Mouse (Mus musculus) adrenal gland, postnatal 10 days (tissue): ENCODE measurements around the gene Acap1. TPM values are rescaled to one million over a fixed set of nuclear protein-coding genes. Genes with fewer than 3 reads are reported as not detected.
"Not testable (repeated sequence)": the region's sequence is repeated elsewhere in the genome, so short reads cannot be mapped to it uniquely, and the experiment has no call there.

Experiments used
- DNase-seq: peaks from one replicate; pipeline ENCODE4 v3.0.0; 2021; ENCODE audit warnings: mixed read lengths
- total RNA-seq, 2 experiments: library from RNA; stranded (reverse); gene quantifications; 2 replicates each; pipeline ENCODE4 v1.2.3; 2021

Acap1 gene
- total RNA-seq, 2 experiments from 2014 or later: 4.3 to 4.7 TPM

GRCm38 (mm10) chr11:69921114-69922011 is 26.0 kb upstream of the Acap1 start, which contains the start of gene Eif5a:
Gene Eif5a (minus strand): TSS chr11:69921958.
- DNase-seq: peak; percentile 100

- DNase-seq: peak; percentile 66
These were observed 25.1 kb upstream of the Acap1 start for GRCm38 (mm10) chr11:69920266-69921031.

- peak; percentile 88 for DNase-seq
These were observed 24.4 kb upstream of the Acap1 start for GRCm38 (mm10) chr11:69919661-69920265.

GRCm38 (mm10) chr11:69919053-69919452 is 23.7 kb upstream of the Acap1 start:
- DNase-seq: no peak

- no peak for DNase-seq
These were observed 22.8 kb upstream of the Acap1 start for GRCm38 (mm10) chr11:69918118-69918517.

GRCm38 (mm10) chr11:69917379-69917948 is 22.1 kb upstream of the Acap1 start:
- DNase-seq: no peak

- not testable (repeated sequence) for DNase-seq
These were observed 21.5 kb upstream of the Acap1 start for GRCm38 (mm10) chr11:69916652-69917378.

GRCm38 (mm10) chr11:69915667-69916627 is 20.6 kb upstream of the Acap1 start:
- DNase-seq: no peak

- DNase-seq: no peak
These were observed 19.6 kb upstream of the Acap1 start for GRCm38 (mm10) chr11:69914917-69915430.

GRCm38 (mm10) chr11:69914372-69914764 is 19.0 kb upstream of the Acap1 start:
- DNase-seq: no peak

- peak; percentile 95 for DNase-seq
These were observed 18.4 kb upstream of the Acap1 start, which contains the start of gene Gps2 for GRCm38 (mm10) chr11:69913554-69914371. Gene Gps2 (plus strand): TSS chr11:69913888.

- DNase-seq: no peak
These were observed 17.6 kb upstream of the Acap1 start for GRCm38 (mm10) chr11:69912716-69913530.

- no peak for DNase-seq
These were observed 16.4 kb upstream of the Acap1 start for GRCm38 (mm10) chr11:69911701-69912100.

- no peak for DNase-seq
These were observed 15.6 kb upstream of the Acap1 start for GRCm38 (mm10) chr11:69910781-69911560.

- DNase-seq: no peak
These were observed 14.8 kb upstream of the Acap1 start for GRCm38 (mm10) chr11:69910177-69910576.

GRCm38 (mm10) chr11:69909174-69909573 is 13.8 kb upstream of the Acap1 start:
- DNase-seq: no peak

GRCm38 (mm10) chr11:69908645-69909044 is 13.3 kb upstream of the Acap1 start:
- DNase-seq: no peak
